18 mouse cellular contexts compared by ENCODE assay signal in genomic region chr19:25475806-25476205, GRCm38 (mm10). TPM values are rescaled to one million over a fixed set of nuclear protein-coding genes. Genes with fewer than 3 reads are reported as not detected.
DNase-seq lines count a peak whose midpoint lies in the region; ATAC-seq and TF ChIP-seq lines count a peak whose summit lies in the region.
"Not testable (repeated sequence)": the region's sequence is repeated elsewhere in the genome, so short reads cannot be mapped to it uniquely, and the experiment has no call there.
"Had no signal": no experiment of that assay in that cellular context is flagged by ENCODE, and none has a peak within 500 bp of the region (broad histone marks: within the 10 kb centered on the region; RNA-seq: fewer than 3 reads in every experiment).

No protein-coding gene starts in this region.

- TF ChIP-seq CTCF in G1E (IDR thresholded peaks at IDR 0.05; ENCODE audit: low read depth, low read length): peak; percentile 43; the same call in 1 of the 2 replicates
- peak; percentile 65 for TF ChIP-seq CTCF in bone marrow, adult 2 months (IDR thresholded peaks at IDR 0.05; ENCODE audit: control insufficient read depth, insufficient read depth, low read length)
- peak; percentile 36; the same call in 1 of the 2 replicates for TF ChIP-seq CTCF in embryonic fibroblast, embryonic 13.5 days (IDR thresholded peaks at IDR 0.05; ENCODE audit: borderline replicate concordance, insufficient read depth, low read length)
- TF ChIP-seq CTCF in hindbrain, postnatal 0 days (IDR thresholded peaks at IDR 0.05; ENCODE audit: low read depth): peak; percentile 53
- TF ChIP-seq CTCF in small intestine, adult 2 months (IDR thresholded peaks at IDR 0.05; ENCODE audit: extremely low read depth, insufficient read length, insufficient replicate concordance, low read depth, low read length): peak; percentile 36; the same call in 1 of the 2 replicates

- ATAC-seq in G1E (ENCODE audit: extremely low read depth, insufficient number of reproducible peaks, low FRiP score, poor library complexity, severe bottlenecking); hindbrain, postnatal 0 days; limb, embryonic 11.5 days (ENCODE audit: insufficient number of reproducible peaks, low FRiP score, low TSS enrichment, low read depth): not testable (repeated sequence)

- not testable (repeated sequence) for H3K27me3 ChIP-seq in G1E (ENCODE audit: insufficient read depth, low read length); hindbrain, postnatal 0 days (ENCODE audit: insufficient read depth, low read length); limb, embryonic 11.5 days (ENCODE audit: control insufficient read depth, insufficient read depth, low read length); small intestine, adult 2 months (ENCODE audit: control insufficient read depth, insufficient read depth, low read length)

- H3K4me1 ChIP-seq in G1E (ENCODE audit: insufficient read depth, low read depth, low read length); bone marrow, adult 2 months (ENCODE audit: control insufficient read depth, insufficient read depth, low read length); embryonic fibroblast, embryonic 13.5 days (ENCODE audit: control insufficient read depth, insufficient read depth, low read length); hindbrain, postnatal 0 days (ENCODE audit: insufficient read depth, low read length); limb, embryonic 11.5 days (ENCODE audit: control insufficient read depth, insufficient read depth, low read length); small intestine, adult 2 months (ENCODE audit: control insufficient read depth, insufficient read depth, insufficient read length, low read length): not testable (repeated sequence)

- H3K27ac ChIP-seq in bone marrow, adult 2 months (ENCODE audit: control insufficient read depth, insufficient read depth, low read depth, low read length, poor library complexity); embryonic fibroblast, embryonic 13.5 days (ENCODE audit: insufficient read depth, low read length); hindbrain, postnatal 0 days; limb, embryonic 11.5 days (replicated peaks; ENCODE audit: low read depth, low read length); small intestine, adult 2 months (ENCODE audit: insufficient read depth, low read depth, low read length): not testable (repeated sequence)

- H3K4me3 ChIP-seq in G1E (ENCODE audit: low read depth, low read length); bone marrow, adult 2 months (replicated peaks; ENCODE audit: control insufficient read depth, low read depth, low read length); embryonic fibroblast, embryonic 13.5 days (ENCODE audit: insufficient read depth, low read length); hindbrain, postnatal 0 days (ENCODE audit: low read length); limb, embryonic 11.5 days (ENCODE audit: low read depth, low read length); small intestine, adult 2 months (ENCODE audit: low read depth, low read length): not testable (repeated sequence)

- not testable (repeated sequence) for H3K9ac ChIP-seq in hindbrain, postnatal 0 days (replicated peaks; ENCODE audit: low read length); limb, embryonic 11.5 days (ENCODE audit: low read length)

- H3K4me2 ChIP-seq in hindbrain, postnatal 0 days (ENCODE audit: low read depth, low read length); limb, embryonic 11.5 days (ENCODE audit: low read depth, severe bottlenecking): not testable (repeated sequence)

- not testable (repeated sequence) for H3K36me3 ChIP-seq in G1E (replicated peaks); hindbrain, postnatal 0 days (ENCODE audit: insufficient read depth, low read length); limb, embryonic 11.5 days (ENCODE audit: control insufficient read depth, insufficient read depth, low read length); small intestine, adult 2 months (ENCODE audit: control insufficient read depth, insufficient read depth, low read length)

- WGBS in bone marrow, adult 2 months: 55% methylated on average over 4 of the region's 4 CpGs
- WGBS in hindbrain, postnatal 0 days: 59% methylated on average over 4 of the region's 4 CpGs
- WGBS in limb, embryonic 11.5 days: 71% methylated on average over 4 of the region's 4 CpGs
- WGBS in small intestine, adult 2 months: 59% methylated on average over 4 of the region's 4 CpGs

- H3K9me3 ChIP-seq in G1E (replicated peaks): peaks cover 50% of the 10 kb centered on the region
- not testable (repeated sequence) for H3K9me3 ChIP-seq in hindbrain, postnatal 0 days (ENCODE audit: low read length); limb, embryonic 11.5 days (ENCODE audit: control insufficient read depth, low read length)

- DNase-seq in A20 (ENCODE audit: low read depth, low spot score): peak; percentile 33
- not testable (repeated sequence) for DNase-seq in G1E (ENCODE audit: low spot score); hindbrain, postnatal 0 days (ENCODE audit: low spot score)
- DNase-seq in limb, embryonic 11.5 days (ENCODE audit: low spot score): peak; percentile 30
- DNase-seq in thymus, postnatal 14 days: peak; percentile 17

- TF ChIP-seq POLR2A in bone marrow, adult 2 months (IDR thresholded peaks at IDR 0.05; ENCODE audit: borderline replicate concordance, control insufficient read depth, low read depth, low read length); embryonic fibroblast, embryonic 13.5 days (IDR thresholded peaks at IDR 0.05; ENCODE audit: low read depth, low read length); small intestine, adult 2 months (IDR thresholded peaks at IDR 0.05; ENCODE audit: low read depth, low read length): not testable (repeated sequence)

RNA-seq across cellular contexts. Expression of gene Dmrt1, which starts 29.6 kb away (rescaled TPM):
- total RNA-seq in G1E (2014; fragmentation: Nextera tagmentation) (not detected in 2 replicates), G1E (2017) (not detected in 2 replicates)
- polyA plus RNA-seq in G1E (2012): not detected in 2 replicates
- polyA plus RNA-seq in bone marrow, adult 2 months (2011; ENCODE audit: insufficient read depth, insufficient read length, low replicate concordance, missing spikeins): not detected in 2 replicates
- polyA plus RNA-seq in embryonic fibroblast, embryonic 13.5 days (2011; ENCODE audit: insufficient read length, low read depth, missing spikeins): not detected in 2 replicates
- not detected in 2 replicates for total RNA-seq in hindbrain, postnatal 0 days (2014; rRNA removed)
- not detected in 2 replicates for polyA plus RNA-seq in hindbrain, postnatal 0 days (2015; fragmentation: Nextera tagmentation; extraction: Ambion mirVana)
- polyA plus RNA-seq in limb, embryonic 11.5 days (2014; fragmentation: Nextera tagmentation; extraction: Ambion mirVana): 0.20 and 0.23 TPM in 2 replicates
- polyA plus RNA-seq in small intestine, adult 2 months (2012; rRNA removed): not detected in 2 replicates
- total RNA-seq: adrenal gland, adult 18-20 months; common myeloid progenitor, adult 5-6 weeks; gastrocnemius, postnatal 10 days; heart, adult 18-20 months; left cerebral cortex, adult 8-10 months had no signal
- polyA plus RNA-seq: heart, embryonic 15.5 days; hindbrain, embryonic 13.5 days; intestine, embryonic 16.5 days; liver, embryonic 15.5 days; stomach, embryonic 15.5 days had no signal
